Mouse (Mus musculus): ENCODE measurements around the gene Fam155a. TPM values are rescaled to one million over a fixed set of nuclear protein-coding genes. Genes with fewer than 3 reads are reported as not detected.

Fam155a gene
- total and polyA plus RNA-seq, 3 experiments, result not detected

DNA sequence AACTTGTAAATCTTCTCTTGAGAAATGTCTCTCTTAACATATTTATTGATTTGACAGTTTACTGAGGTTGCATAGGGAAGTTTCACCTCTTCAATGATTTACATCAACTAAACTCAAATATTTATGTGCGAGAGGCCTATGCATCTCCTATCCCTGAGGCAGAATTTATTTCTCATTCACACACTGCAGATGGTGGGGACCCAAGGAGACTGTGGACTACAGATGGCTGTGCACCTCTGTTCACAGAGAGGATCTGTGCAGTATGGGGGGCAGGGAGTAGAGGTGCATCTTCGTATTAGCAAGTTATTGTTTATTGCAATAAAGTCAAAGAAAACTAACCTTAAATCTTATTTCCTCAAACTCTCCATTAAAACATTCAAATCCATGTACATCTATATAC is 346.9 kb downstream of the Fam155a start:
- Histone ChIP-seq H3K79me2 (replicated peaks; ENCODE audit: control insufficient read depth, extremely low read depth, insufficient read depth, poor library complexity, severe bottlenecking) (no peaks in the 10 kb centered on the region), H3K9me3 (replicated peaks; ENCODE audit: low read length) (peaks cover 77% of the 10 kb centered on the region), H3K4me2 (ENCODE audit: insufficient read depth, low read depth, poor library complexity, severe bottlenecking) (no peak overlapping the region), H3K27me3 (replicated peaks) (no peaks in the 10 kb centered on the region), H3K36me3 (replicated peaks in 1 of 2; ENCODE audit: control insufficient read depth in 1 of 2, insufficient read depth in 1 of 2, low read length in 1 of 2) (no peaks in the 10 kb centered on the region), H3K9ac (ENCODE audit: insufficient read depth, low read depth) (no peak overlapping the region), H3K27ac (ENCODE audit: insufficient read depth, low read depth) (no peak overlapping the region), H3K4me3 (replicated peaks in 1 of 3; ENCODE audit: low read depth in 2 of 3, low read length in 2 of 3, poor library complexity in 1 of 3) (no peak overlapping the region), H3K4me1 (ENCODE audit: control insufficient read depth in 1 of 2, insufficient read depth in 2 of 2) (no peaks in the 10 kb centered on the region)
- in situ Hi-C loops (cut with MboI; ENCODE audit: low pct_ligation_motif_present, low pct_unique_long_range_greater_than_20kb, low sequenced_read_pairs), result no loop called here
- DNase-seq (ENCODE audit: extremely low read depth), result no peak
- dilution Hi-C loops (cut with MboI; ENCODE audit: extremely low pct_ligation_motif_present, extremely low pct_unique_long_range_greater_than_20kb, low sequenced_read_pairs), result no loop called here
- TF ChIP-seq CTCF (conservative IDR thresholded peaks at IDR 0.05 in 1 of 2, IDR thresholded peaks at IDR 0.05 in 1 of 2; ENCODE audit: low read depth in 2 of 2, low read length in 2 of 2) (no peak), NELFE (IDR thresholded peaks at IDR 0.05; ENCODE audit: low read depth, low read length) (no peak), TBP (conservative IDR thresholded peaks at IDR 0.05; ENCODE audit: low read depth, low read length) (no peak), MAX (IDR thresholded peaks at IDR 0.05; ENCODE audit: low read length) (no peak), IRF4 (IDR thresholded peaks at IDR 0.05; ENCODE audit: low read depth, low read length) (no peak), MXI1 (IDR thresholded peaks at IDR 0.05; ENCODE audit: low read depth, low read length) (no peak), CHD2 (IDR thresholded peaks at IDR 0.05; ENCODE audit: low read length) (no peak), JUND (conservative IDR thresholded peaks at IDR 0.05; ENCODE audit: low read depth, low read length) (no peak), ETS1 (conservative IDR thresholded peaks at IDR 0.05; ENCODE audit: low read depth, low read length) (no peak), JUN (IDR thresholded peaks at IDR 0.05; ENCODE audit: insufficient read depth, low read depth, low read length) (no peak), USF2 (conservative IDR thresholded peaks at IDR 0.05; ENCODE audit: low read depth, low read length) (no peak), GABPA (IDR thresholded peaks at IDR 0.05; ENCODE audit: insufficient replicate concordance, low read depth, low read length) (no peak), MAFK (IDR thresholded peaks at IDR 0.05; ENCODE audit: insufficient replicate concordance, low read length) (no peak)

DNA sequence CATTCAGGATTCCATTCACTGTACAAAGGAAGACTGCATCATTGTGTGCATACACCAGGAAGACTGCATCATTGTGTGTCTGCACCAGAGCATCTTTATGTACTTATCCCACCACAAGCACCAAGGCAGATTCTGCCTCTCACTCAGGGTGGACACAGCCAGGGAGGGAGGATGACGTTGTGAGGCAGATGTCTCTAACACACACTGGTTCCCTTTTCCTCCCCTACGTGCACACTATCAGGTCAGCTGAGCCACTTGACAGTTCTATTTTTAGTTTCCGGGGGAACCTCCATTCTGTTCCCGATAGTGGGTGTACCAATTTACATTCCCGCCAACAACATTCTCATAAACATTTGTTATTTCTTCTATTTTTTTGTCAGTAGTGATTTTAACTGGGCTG is 347.4 kb downstream of the Fam155a start:
- Histone ChIP-seq H3K27me3 (replicated peaks) (no peaks in the 10 kb centered on the region), H3K79me2 (replicated peaks; ENCODE audit: control insufficient read depth, extremely low read depth, insufficient read depth, poor library complexity, severe bottlenecking) (no peaks in the 10 kb centered on the region), H3K4me1 (ENCODE audit: control insufficient read depth in 1 of 2, insufficient read depth in 2 of 2) (no peaks in the 10 kb centered on the region), H3K9ac (ENCODE audit: insufficient read depth, low read depth) (no peak overlapping the region), H3K36me3 (replicated peaks in 1 of 2; ENCODE audit: control insufficient read depth in 1 of 2, insufficient read depth in 1 of 2, low read length in 1 of 2) (no peaks in the 10 kb centered on the region), H3K4me3 (replicated peaks in 1 of 3; ENCODE audit: low read depth in 2 of 3, low read length in 2 of 3, poor library complexity in 1 of 3) (no peak overlapping the region), H3K9me3 (replicated peaks; ENCODE audit: low read length) (peaks cover 76% of the 10 kb centered on the region), H3K4me2 (ENCODE audit: insufficient read depth, low read depth, poor library complexity, severe bottlenecking) (no peak overlapping the region), H3K27ac (ENCODE audit: insufficient read depth, low read depth) (no peak overlapping the region)
- dilution Hi-C loops (cut with MboI; ENCODE audit: extremely low pct_ligation_motif_present, extremely low pct_unique_long_range_greater_than_20kb, low sequenced_read_pairs) (no loop called here), in situ Hi-C loops (cut with MboI; ENCODE audit: low pct_ligation_motif_present, low pct_unique_long_range_greater_than_20kb, low sequenced_read_pairs) (no loop called here)
- TF ChIP-seq ZNF384 (IDR thresholded peaks at IDR 0.05; ENCODE audit: low read depth, low read length) (no peak), E2F4 (IDR thresholded peaks at IDR 0.05; ENCODE audit: insufficient replicate concordance, low read depth, low read length) (no peak), JUN (IDR thresholded peaks at IDR 0.05; ENCODE audit: insufficient read depth, low read depth, low read length) (no peak), POLR2A (IDR thresholded peaks at IDR 0.05; ENCODE audit: low read depth, low read length) (no peak), BHLHE40 (IDR thresholded peaks at IDR 0.05; ENCODE audit: low read depth, low read length) (no peak), JUND (conservative IDR thresholded peaks at IDR 0.05; ENCODE audit: low read depth, low read length) (no peak), RAD21 (IDR thresholded peaks at IDR 0.05; ENCODE audit: low read depth, low read length) (no peak), PAX5 (IDR thresholded peaks at IDR 0.05; ENCODE audit: low read length) (no peak), MXI1 (IDR thresholded peaks at IDR 0.05; ENCODE audit: low read depth, low read length) (no peak), RCOR1 (conservative IDR thresholded peaks at IDR 0.05; ENCODE audit: low read depth, low read length) (no peak), NELFE (IDR thresholded peaks at IDR 0.05; ENCODE audit: low read depth, low read length) (no peak), EP300 (IDR thresholded peaks at IDR 0.05; ENCODE audit: low read length) (no peak), MAFK (IDR thresholded peaks at IDR 0.05; ENCODE audit: insufficient replicate concordance, low read length) (no peak), ZKSCAN1 (IDR thresholded peaks at IDR 0.05; ENCODE audit: borderline replicate concordance, low read depth, low read length) (no peak), POLR2AphosphoS2 (IDR thresholded peaks at IDR 0.05; ENCODE audit: low read depth, low read length) (no peak), ZMIZ1 (IDR thresholded peaks at IDR 0.05; ENCODE audit: low read depth, low read length) (no peak)
- DNase-seq (ENCODE audit: extremely low read depth), result no peak
